Mouse (Mus musculus): ENCODE results near the gene Vmn1r228.

The Vmn1r228 gene

GRCm38 (mm10) chr17:20786057-20786456, at the start of gene Vmn1r228:
Vmn1r228 (minus strand) TSS chr17:20786157.
- DNase-seq (ENCODE audit: extremely low read depth, insufficient read length, low spot score) = no peak

GRCm38 (mm10) chr17:20811255-20811654, 25.3 kb upstream of the Vmn1r228 start, which contains the start of gene Vmn1r229:
Vmn1r229 (plus strand) TSS chr17:20811555.
- no peak for DNase-seq (ENCODE audit: extremely low read depth, insufficient read length, low spot score)

- no peak for DNase-seq (ENCODE audit: extremely low read depth, insufficient read length, low spot score)
Observed at GRCm38 (mm10) chr17:20729543-20729942, 56.4 kb downstream of the Vmn1r228 start, which contains the start of gene Vmn1r227. Vmn1r227 (plus strand) TSS chr17:20729843.
